8 mouse cellular contexts compared by ENCODE assay signal in genomic region chr14:122079428-122079827, GRCm38 (mm10). TPM values are rescaled to one million over a fixed set of nuclear protein-coding genes. Genes with fewer than 3 reads are reported as not detected.
DNase-seq lines count a peak whose midpoint lies in the region; ATAC-seq and TF ChIP-seq lines count a peak whose summit lies in the region.

No protein-coding gene starts in this region.

- H3K9ac ChIP-seq in neural tube, embryonic 11.5 days (ENCODE audit: low read length), result no peak overlapping the region

- no peak overlapping the region for H3K4me2 ChIP-seq in neural tube, embryonic 11.5 days (ENCODE audit: low read depth)

- H3K27me3 ChIP-seq in neural tube, embryonic 11.5 days (ENCODE audit: control insufficient read depth, insufficient read depth, low read length), result no peaks in the 10 kb centered on the region

- TF ChIP-seq POLR2A in bone marrow, adult 2 months (IDR thresholded peaks at IDR 0.05; ENCODE audit: borderline replicate concordance, control insufficient read depth, low read depth, low read length), result no peak

- no peak overlapping the region for H3K4me3 ChIP-seq in bone marrow, adult 2 months (replicated peaks; ENCODE audit: control insufficient read depth, low read depth, low read length)
- H3K4me3 ChIP-seq in neural tube, embryonic 11.5 days (ENCODE audit: low read depth, low read length), result no peak overlapping the region

- H3K4me1 ChIP-seq in bone marrow, adult 2 months (ENCODE audit: control insufficient read depth, insufficient read depth, low read length), result no peaks in the 10 kb centered on the region; the same call in 1 of the 2 replicates
- no peaks in the 10 kb centered on the region for H3K4me1 ChIP-seq in neural tube, embryonic 11.5 days (ENCODE audit: control insufficient read depth, insufficient read depth, low read length)

- TF ChIP-seq CTCF in bone marrow, adult 2 months (IDR thresholded peaks at IDR 0.05; ENCODE audit: control insufficient read depth, insufficient read depth, low read length), result peak; percentile 73

- WGBS in bone marrow, adult 2 months, result 41% methylated on average over 6 of the region's 6 CpGs
- WGBS in neural tube, embryonic 11.5 days, result 52% methylated on average over 6 of the region's 6 CpGs

- no peak overlapping the region for H3K27ac ChIP-seq in bone marrow, adult 2 months (ENCODE audit: control insufficient read depth, insufficient read depth, low read depth, low read length, poor library complexity)
- no peak overlapping the region for H3K27ac ChIP-seq in neural tube, embryonic 11.5 days (ENCODE audit: low read depth, low read length)

- no peaks in the 10 kb centered on the region for H3K36me3 ChIP-seq in neural tube, embryonic 11.5 days (ENCODE audit: control insufficient read depth, insufficient read depth, low read length)

- peak; percentile 31 to 77 for DNase-seq in heart, adult 18-20 months
- DNase-seq in heart, postnatal 25 days (ENCODE audit: low spot score), result no peak
- peak; percentile 28 to 41 for DNase-seq in layer of hippocampus, postnatal 36 days
- peak; percentile 44 for DNase-seq in neural tube, embryonic 11.5 days (ENCODE audit: low spot score)
- DNase-seq in urinary bladder, postnatal 10 days (ENCODE audit: low spot score), result peak; percentile 26

- ATAC-seq in CD4-positive, CD25-positive, alpha-beta regulatory T cell, adult 4 months, result peak; percentile 72
- peak; percentile 44; the same call in 1 of the 2 replicates for ATAC-seq in frontal cortex, adult (ENCODE audit: low TSS enrichment)
- no peak for ATAC-seq in neural tube, embryonic 11.5 days (ENCODE audit: insufficient read depth, low FRiP score, low TSS enrichment)

- no peaks in the 10 kb centered on the region for H3K9me3 ChIP-seq in neural tube, embryonic 11.5 days (ENCODE audit: control insufficient read depth, low read length)

- intact Hi-C loops in heart, postnatal 25 days (cut with DNase I), result no loop called here

RNA-seq across cellular contexts. Expression of gene Tm9sf2, which starts 27.4 kb away (rescaled TPM):
- 100 to 1,000 TPM; 130 to 139 TPM for total RNA-seq in heart, adult 18-20 months (2021)
- 100 to 1,000 TPM; 122 to 129 TPM for total RNA-seq in heart, postnatal 25 days (2021)
- polyA plus RNA-seq in CD4-positive, CD25-positive, alpha-beta regulatory T cell, adult 4 months (2017; shearing (Covaris generic)), result 10 to 100 TPM; 48.3 to 70.6 TPM
- 17.1 and 22.3 TPM in 2 replicates for polyA plus RNA-seq in bone marrow, adult 2 months (2011; ENCODE audit: insufficient read depth, insufficient read length, low replicate concordance, missing spikeins)
- 100 to 1,000 TPM; 103 to 111 TPM for total RNA-seq in layer of hippocampus, postnatal 36 days (2021)
- 132 and 136 TPM in 2 replicates for polyA plus RNA-seq in neural tube, embryonic 11.5 days (2014; fragmentation: Nextera tagmentation; extraction: Ambion mirVana)

RNA-seq across cellular contexts. Expression of gene Timm8a2, which starts 45.0 kb away (rescaled TPM):
- total RNA-seq in heart, adult 18-20 months (2021), result not detected
- not detected for total RNA-seq in heart, postnatal 25 days (2021)
- not detected for polyA plus RNA-seq in CD4-positive, CD25-positive, alpha-beta regulatory T cell, adult 4 months (2017; shearing (Covaris generic))
- polyA plus RNA-seq in bone marrow, adult 2 months (2011; ENCODE audit: insufficient read depth, insufficient read length, low replicate concordance, missing spikeins), result not detected in 2 replicates
- total RNA-seq in layer of hippocampus, postnatal 36 days (2021), result under 1 TPM in 1 of 2 experiments, not detected in 1; 0.40 TPM
- polyA plus RNA-seq in neural tube, embryonic 11.5 days (2014; fragmentation: Nextera tagmentation; extraction: Ambion mirVana), result not detected in 2 replicates
